ENCODE assay signal across 8 mouse cellular contexts in the genomic region with DNA sequence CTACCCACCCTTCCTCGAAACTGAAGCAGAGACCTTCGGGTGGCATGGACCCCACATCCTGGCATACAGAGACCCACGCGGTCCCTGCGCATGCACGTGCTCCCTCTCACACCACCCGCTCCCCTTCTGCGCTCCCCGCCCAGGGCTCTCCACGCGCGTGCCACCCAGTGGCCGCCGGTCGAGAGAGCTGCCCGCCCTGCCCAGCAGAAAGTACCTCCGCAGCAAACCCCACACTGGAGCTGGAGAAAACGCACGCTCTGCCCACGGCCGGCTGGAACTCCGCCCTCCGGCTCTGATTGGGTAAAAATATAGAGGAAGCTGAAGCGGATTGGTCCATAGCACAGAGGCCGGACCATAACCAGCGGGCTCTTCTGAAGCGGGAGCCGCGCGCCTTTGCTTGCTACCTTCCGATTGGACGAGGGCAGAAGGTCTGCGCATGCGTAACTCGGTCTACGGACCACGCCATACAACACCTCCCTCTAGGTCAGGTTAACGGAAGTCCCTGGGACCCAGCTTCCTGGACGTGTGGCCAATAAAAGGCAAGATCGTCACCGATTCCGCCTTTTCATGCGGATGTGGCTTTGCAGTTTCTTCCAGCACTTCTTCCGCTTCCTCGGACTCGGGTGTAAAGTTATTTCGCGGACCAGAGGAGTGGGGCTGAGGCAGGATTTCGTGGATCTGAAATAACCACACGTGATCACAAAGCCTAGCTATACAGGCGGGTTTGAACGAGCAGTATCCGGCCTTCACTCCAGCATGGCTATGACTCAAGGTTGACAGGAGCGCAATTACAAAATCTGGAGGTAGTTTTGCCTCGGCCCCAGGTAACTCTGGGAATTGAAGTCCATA. TPM values are rescaled to one million over a fixed set of nuclear protein-coding genes. Genes with fewer than 3 reads are reported as not detected.
A peak's percentile ranks its signal among the peaks of the same experiment; 100 is the strongest.
DNase-seq lines count a peak whose midpoint lies in the region; ATAC-seq and TF ChIP-seq lines count a peak whose summit lies in the region.

A gene (minus strand): TSS at position 280 of the 849 bp plus-strand sequence.

- no peak for TF ChIP-seq CTCF in bone marrow macrophage, adult 2 months (IDR thresholded peaks at IDR 0.05; ENCODE audit: low read depth, low read length)
- TF ChIP-seq CTCF in embryonic fibroblast, embryonic 13.5 days (IDR thresholded peaks at IDR 0.05; ENCODE audit: borderline replicate concordance, insufficient read depth, low read length) = no peak

- no peaks in the 10 kb centered on the region for H3K27me3 ChIP-seq in kidney, embryonic 14.5 days (ENCODE audit: control insufficient read depth, insufficient read depth, low read length)
- H3K27me3 ChIP-seq in limb, embryonic 15.5 days = no peaks in the 10 kb centered on the region

- H3K4me3 ChIP-seq in bone marrow macrophage, adult 2 months (ENCODE audit: insufficient read depth, low read length) = peak within 1 kb of the TSS; percentile 74
- H3K4me3 ChIP-seq in embryonic fibroblast, embryonic 13.5 days (ENCODE audit: insufficient read depth, low read length) = peak within 1 kb of the TSS; percentile 76
- peak within 1 kb of the TSS; percentile 74 for H3K4me3 ChIP-seq in kidney, embryonic 14.5 days (ENCODE audit: low read length)
- H3K4me3 ChIP-seq in limb, embryonic 15.5 days = peak within 1 kb of the TSS; percentile 67

- peak within 1 kb of the TSS; percentile 93 for H3K27ac ChIP-seq in bone marrow macrophage, adult 2 months (ENCODE audit: insufficient read depth, low read depth, low read length)
- peak within 1 kb of the TSS; percentile 83 for H3K27ac ChIP-seq in embryonic fibroblast, embryonic 13.5 days (ENCODE audit: insufficient read depth, low read length)
- peak within 1 kb of the TSS; percentile 81 for H3K27ac ChIP-seq in kidney, embryonic 14.5 days (ENCODE audit: low read depth, low read length)
- H3K27ac ChIP-seq in limb, embryonic 15.5 days = peak within 1 kb of the TSS; percentile 94

- ATAC-seq in kidney, embryonic 14.5 days (ENCODE audit: low FRiP score, low TSS enrichment) = peak; percentile 99
- ATAC-seq in limb, embryonic 15.5 days (ENCODE audit: insufficient number of reproducible peaks, low FRiP score, low TSS enrichment, low read depth) = peak; percentile 99

- peak within 1 kb of the TSS; percentile 86 for H3K4me2 ChIP-seq in kidney, embryonic 14.5 days (replicated peaks; ENCODE audit: low read depth, low read length)
- H3K4me2 ChIP-seq in limb, embryonic 15.5 days = peak within 1 kb of the TSS; percentile 81

- peaks cover 37% of the 10 kb centered on the region for H3K4me1 ChIP-seq in bone marrow macrophage, adult 2 months (ENCODE audit: control insufficient read depth, insufficient read depth, low read length)
- 0 out of 2 replicates have a peak, but pooled peaks cover 5% of the 10 kb centered on the region for H3K4me1 ChIP-seq in embryonic fibroblast, embryonic 13.5 days (ENCODE audit: control insufficient read depth, insufficient read depth, low read length)
- 0 out of 2 replicates have a peak, but pooled peaks cover 6% of the 10 kb centered on the region for H3K4me1 ChIP-seq in kidney, embryonic 14.5 days (ENCODE audit: control insufficient read depth, insufficient read depth, low read length)
- peaks cover 14% of the 10 kb centered on the region for H3K4me1 ChIP-seq in limb, embryonic 15.5 days

- H3K36me3 ChIP-seq in kidney, embryonic 14.5 days (ENCODE audit: control insufficient read depth, insufficient read depth, low read length) = no peaks in the 10 kb centered on the region
- no peaks in the 10 kb centered on the region for H3K36me3 ChIP-seq in limb, embryonic 15.5 days

- WGBS in kidney, embryonic 14.5 days = under 1% methylated on average over 55 of the region's 55 CpGs
- WGBS in limb, embryonic 15.5 days = 1% methylated on average over 55 of the region's 55 CpGs

- H3K9me3 ChIP-seq in kidney, embryonic 14.5 days (ENCODE audit: control insufficient read depth, low read length) = no peaks in the 10 kb centered on the region
- H3K9me3 ChIP-seq in limb, embryonic 15.5 days = no peaks in the 10 kb centered on the region

- peak within 1 kb of the TSS; percentile 84 for H3K9ac ChIP-seq in kidney, embryonic 14.5 days (ENCODE audit: low read depth, low read length)
- H3K9ac ChIP-seq in limb, embryonic 15.5 days = peak within 1 kb of the TSS; percentile 75

- DNase-seq in A20 (ENCODE audit: low read depth, low spot score) = peak; percentile 100
- peak; percentile 99 to 100 for DNase-seq in heart, adult 9 months (ENCODE audit: low spot score in 2 of 2)
- DNase-seq in monocyte, adult 2 months (ENCODE audit: low read depth in 1 of 2, low spot score in 2 of 2) = peak; percentile 94 to 99
- peak; percentile 99 to 100 for DNase-seq in spleen, postnatal 36 days (ENCODE audit: low spot score in 2 of 2)

- no peak for TF ChIP-seq POLR2A in bone marrow macrophage, adult 2 months (IDR thresholded peaks at IDR 0.05; ENCODE audit: borderline replicate concordance, low read depth, low read length)
- peak; percentile 90 for TF ChIP-seq POLR2A in embryonic fibroblast, embryonic 13.5 days (IDR thresholded peaks at IDR 0.05; ENCODE audit: low read depth, low read length)

RNA-seq across cellular contexts. Expression of the gene that starts here (rescaled TPM):
- 13.7 and 15.0 TPM in 2 replicates for polyA plus RNA-seq in bone marrow macrophage, adult 2 months (2012; ENCODE audit: insufficient read depth, insufficient read length, missing spikeins)
- 25.5 and 32.7 TPM in 2 replicates for polyA plus RNA-seq in embryonic fibroblast, embryonic 13.5 days (2011; ENCODE audit: insufficient read length, low read depth, missing spikeins)
- 14.7 and 15.7 TPM in 2 replicates for polyA plus RNA-seq in kidney, embryonic 14.5 days (2014; fragmentation: Nextera tagmentation; extraction: Ambion mirVana)
- 10.8 and 11.0 TPM in 2 replicates for polyA plus RNA-seq in limb, embryonic 15.5 days (2015; fragmentation: Nextera tagmentation; extraction: Ambion mirVana)

Comparison
In these comparisons a context has a peak if more than half of its experiments do, and no peak if none do; other contexts are left out.
1. Peak in every context shown above with its lines: DNase-seq, ATAC-seq, H3K4me3 ChIP-seq and H3K27ac ChIP-seq.